Mouse (Mus musculus): ENCODE data around the gene Vamp8. TPM values are rescaled to one million over a fixed set of nuclear protein-coding genes. Genes with fewer than 3 reads are reported as not detected.

Gene Vamp8
- polyA plus RNA-seq (2014; fragmentation: Illumina TruSeq; extraction: RNeasy Lipid Tissue Mini Kit (QIAGEN cat#74804); ENCODE audit: insufficient read depth, low read depth, low replicate concordance) = 819 TPM

DNA sequence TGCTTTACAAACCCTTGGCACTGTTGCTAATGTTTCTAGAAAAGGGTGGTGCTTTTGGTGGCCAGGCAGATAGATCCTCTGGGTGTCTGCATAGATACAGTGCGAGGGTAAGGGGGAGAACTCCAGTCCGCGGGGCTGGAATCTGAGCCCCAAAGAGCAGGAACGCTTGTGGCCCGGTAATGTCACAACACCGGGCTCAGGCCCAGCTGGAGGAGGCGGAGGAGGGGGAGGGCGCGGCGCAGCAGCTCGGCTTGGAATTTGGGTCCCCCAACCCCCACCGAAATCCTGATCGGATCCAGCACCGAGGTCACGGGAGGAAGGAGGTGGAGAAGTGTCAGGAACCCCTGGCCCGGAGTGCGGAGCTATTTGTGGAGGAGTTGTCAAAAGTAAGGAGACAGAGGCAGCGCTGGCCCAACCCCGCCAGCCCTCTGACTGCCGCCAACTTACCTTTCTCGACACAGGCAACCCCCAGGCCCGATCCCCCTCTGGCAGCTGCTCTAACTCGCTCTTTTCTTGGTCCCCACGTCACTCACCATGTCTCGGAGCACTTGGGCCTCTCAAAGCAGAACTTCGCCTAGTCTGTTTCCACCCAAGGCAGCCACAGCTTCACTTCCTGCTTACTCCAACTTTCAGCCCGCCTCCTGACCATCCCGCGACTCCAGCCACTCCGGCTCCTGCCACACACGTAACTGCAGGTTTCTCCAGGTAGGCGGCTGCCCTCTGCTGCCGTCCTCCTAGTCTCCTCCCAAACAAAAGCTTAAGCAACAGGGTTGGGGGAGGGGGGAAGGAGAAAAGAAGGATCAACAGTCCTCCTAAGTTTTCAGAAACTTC lies at the start of gene Vamp8:
Gene Vamp8, minus strand, starts transcription at position 763 of the 831 bp plus-strand sequence.

GRCm38 (mm10) chr6:72439355-72440185 lies 49.1 kb upstream of the Vamp8 start, which contains the start of gene Mat2a:
Mat2a (minus strand) TSS chr6:72439558.

GRCm38 (mm10) chr6:72414076-72414756 lies 23.7 kb upstream of the Vamp8 start, which contains the start of gene Ggcx:
Ggcx (plus strand) TSS chr6:72414308.

DNA sequence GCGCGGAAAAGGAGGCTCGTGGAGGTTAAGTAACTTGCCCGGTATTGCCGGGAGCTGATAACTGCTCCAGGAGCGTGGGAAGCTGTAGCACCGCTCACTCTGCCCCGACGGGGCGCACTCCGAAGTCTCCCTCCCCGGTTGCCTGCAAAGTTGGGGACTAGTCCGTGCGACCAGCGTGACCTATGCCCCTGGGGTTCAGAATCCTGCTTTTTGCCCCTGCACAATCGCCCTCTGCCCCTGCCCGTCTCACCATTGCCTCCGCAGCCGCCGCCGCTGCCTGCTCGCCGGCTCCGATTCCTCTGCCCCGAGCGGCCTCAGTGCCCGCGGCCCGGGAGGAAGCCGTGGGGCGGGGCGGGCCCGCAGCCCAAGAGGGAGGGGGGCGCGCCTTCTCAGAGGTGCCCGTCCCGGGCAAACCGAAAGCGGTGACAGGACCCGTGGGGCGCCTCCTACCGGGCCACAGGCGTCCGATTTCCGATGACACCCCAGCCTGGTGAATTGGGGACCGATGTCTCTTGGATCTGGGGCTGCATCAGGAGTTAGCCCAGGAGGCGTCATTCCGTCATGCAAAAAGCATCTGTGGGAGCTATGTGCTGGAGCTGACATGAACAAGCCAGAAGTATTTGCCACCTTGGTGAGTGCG lies 10.3 kb downstream of the Vamp8 start, which contains the start of gene Vamp5:
Gene Vamp5, minus strand, starts transcription at position 338 of the 640 bp plus-strand sequence.

GRCm38 (mm10) chr6:72366844-72367443 lies 23.6 kb downstream of the Vamp8 start, which contains the start of gene Rnf181:
Rnf181 (minus strand) TSS chr6:72366956.

GRCm38 (mm10) chr6:72355066-72355911 lies 35.2 kb downstream of the Vamp8 start, which contains the start of gene Tmem150a:
Tmem150a (plus strand) TSS chr6:72355447.

DNA sequence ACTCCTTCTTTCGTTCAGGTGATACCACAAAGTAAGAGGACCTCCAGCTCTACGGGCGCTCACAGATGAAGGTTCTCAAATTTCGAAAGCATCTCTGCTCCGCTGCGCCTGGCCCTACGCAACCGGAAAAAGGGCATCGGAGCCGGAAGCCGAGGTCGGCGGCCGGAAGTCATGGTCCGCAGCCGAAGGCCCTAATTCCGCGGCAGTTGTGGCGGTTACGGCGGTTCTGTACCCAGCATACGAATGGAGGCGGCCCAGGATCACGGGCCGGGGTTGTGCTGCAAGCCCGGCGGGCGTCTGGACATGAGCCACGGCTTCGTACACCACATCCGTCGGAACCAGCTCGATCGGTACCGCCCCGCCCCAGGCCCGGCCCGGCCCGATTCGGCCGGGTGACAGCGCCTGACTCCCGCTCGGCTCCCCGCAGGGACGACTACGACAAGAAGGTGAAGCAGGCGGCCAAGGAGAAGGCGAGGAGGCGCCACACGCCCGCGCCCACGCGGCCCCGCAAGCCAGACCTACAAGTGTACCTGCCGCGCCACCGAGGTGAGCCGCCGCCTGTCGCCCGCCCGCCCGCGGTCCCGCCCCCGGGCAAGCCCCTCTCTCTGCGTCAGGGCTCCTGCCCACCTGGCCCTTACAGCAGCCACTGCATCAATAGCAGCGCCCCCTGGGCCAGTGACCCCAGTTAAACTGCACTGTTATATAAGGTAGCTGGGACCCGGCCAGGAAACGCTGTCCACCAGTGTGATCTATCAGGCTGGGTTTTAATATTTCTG lies 43.1 kb downstream of the Vamp8 start, which contains the start of gene 0610030E20Rik:
Gene 0610030E20Rik, plus strand, starts transcription at position 152 of the 776 bp plus-strand sequence.

GRCm38 (mm10) chr6:72345074-72345567 lies 45.4 kb downstream of the Vamp8 start, which contains the start of gene Usp39:
Usp39 (minus strand) TSS chr6:72345184.

Other genes with a start within 250 kb of the Vamp8 start
- 13.7 TPM for gene Atoh8, start 155.1 kb downstream of the Vamp8 start, polyA plus RNA-seq (2014; fragmentation: Illumina TruSeq; extraction: RNeasy Lipid Tissue Mini Kit (QIAGEN cat#74804); ENCODE audit: insufficient read depth, low read depth, low replicate concordance)
- 2,676 TPM for gene Sftpb, start 86.1 kb downstream of the Vamp8 start, polyA plus RNA-seq (2014; fragmentation: Illumina TruSeq; extraction: RNeasy Lipid Tissue Mini Kit (QIAGEN cat#74804); ENCODE audit: insufficient read depth, low read depth, low replicate concordance)
- 23.9 TPM for gene Usp39, start 45.5 kb downstream of the Vamp8 start, polyA plus RNA-seq (2014; fragmentation: Illumina TruSeq; extraction: RNeasy Lipid Tissue Mini Kit (QIAGEN cat#74804); ENCODE audit: insufficient read depth, low read depth, low replicate concordance)
- gene 0610030E20Rik, start 43.4 kb downstream of the Vamp8 start, polyA plus RNA-seq (2014; fragmentation: Illumina TruSeq; extraction: RNeasy Lipid Tissue Mini Kit (QIAGEN cat#74804); ENCODE audit: insufficient read depth, low read depth, low replicate concordance) = 8.5 TPM
- gene Tmem150a, start 35.3 kb downstream of the Vamp8 start, polyA plus RNA-seq (2014; fragmentation: Illumina TruSeq; extraction: RNeasy Lipid Tissue Mini Kit (QIAGEN cat#74804); ENCODE audit: insufficient read depth, low read depth, low replicate concordance) = 17.6 TPM
- gene Rnf181, start 23.7 kb downstream of the Vamp8 start, polyA plus RNA-seq (2014; fragmentation: Illumina TruSeq; extraction: RNeasy Lipid Tissue Mini Kit (QIAGEN cat#74804); ENCODE audit: insufficient read depth, low read depth, low replicate concordance) = 160 TPM
- 132 TPM for gene Vamp5, start 10.2 kb downstream of the Vamp8 start, polyA plus RNA-seq (2014; fragmentation: Illumina TruSeq; extraction: RNeasy Lipid Tissue Mini Kit (QIAGEN cat#74804); ENCODE audit: insufficient read depth, low read depth, low replicate concordance)
- gene Ggcx, start 23.6 kb upstream of the Vamp8 start, polyA plus RNA-seq (2014; fragmentation: Illumina TruSeq; extraction: RNeasy Lipid Tissue Mini Kit (QIAGEN cat#74804); ENCODE audit: insufficient read depth, low read depth, low replicate concordance) = 16.4 TPM
- 145 TPM for gene Mat2a, start 48.9 kb upstream of the Vamp8 start, polyA plus RNA-seq (2014; fragmentation: Illumina TruSeq; extraction: RNeasy Lipid Tissue Mini Kit (QIAGEN cat#74804); ENCODE audit: insufficient read depth, low read depth, low replicate concordance)
- gene Sh2d6, start 131.0 kb upstream of the Vamp8 start, polyA plus RNA-seq (2014; fragmentation: Illumina TruSeq; extraction: RNeasy Lipid Tissue Mini Kit (QIAGEN cat#74804); ENCODE audit: insufficient read depth, low read depth, low replicate concordance) = not detected
- gene Capg, start 153.7 kb upstream of the Vamp8 start, polyA plus RNA-seq (2014; fragmentation: Illumina TruSeq; extraction: RNeasy Lipid Tissue Mini Kit (QIAGEN cat#74804); ENCODE audit: insufficient read depth, low read depth, low replicate concordance) = 79.6 TPM
- gene Elmod3, start 207.7 kb upstream of the Vamp8 start, polyA plus RNA-seq (2014; fragmentation: Illumina TruSeq; extraction: RNeasy Lipid Tissue Mini Kit (QIAGEN cat#74804); ENCODE audit: insufficient read depth, low read depth, low replicate concordance) = 9.3 TPM
- gene Retsat, start 207.8 kb upstream of the Vamp8 start, polyA plus RNA-seq (2014; fragmentation: Illumina TruSeq; extraction: RNeasy Lipid Tissue Mini Kit (QIAGEN cat#74804); ENCODE audit: insufficient read depth, low read depth, low replicate concordance) = 18.3 TPM
- gene Tgoln1, start 226.3 kb upstream of the Vamp8 start, polyA plus RNA-seq (2014; fragmentation: Illumina TruSeq; extraction: RNeasy Lipid Tissue Mini Kit (QIAGEN cat#74804); ENCODE audit: insufficient read depth, low read depth, low replicate concordance) = 70.9 TPM

All from lung, adult 10 weeks (tissue).